Mouse (Mus musculus) layer of hippocampus, adult 9-11 months (tissue): Measurements from ENCODE around the gene Tedc2.

Experiments used
- DNase-seq: peaks from one replicate; pipeline ENCODE4 v3.0.0; 2022

The Tedc2 gene

GRCm38 (mm10) chr17:24220435-24221411 is at the start of gene Tedc2:
TSS of gene Tedc2 (minus strand) at chr17:24220851.
- DNase-seq: peak; percentile 95

DNA sequence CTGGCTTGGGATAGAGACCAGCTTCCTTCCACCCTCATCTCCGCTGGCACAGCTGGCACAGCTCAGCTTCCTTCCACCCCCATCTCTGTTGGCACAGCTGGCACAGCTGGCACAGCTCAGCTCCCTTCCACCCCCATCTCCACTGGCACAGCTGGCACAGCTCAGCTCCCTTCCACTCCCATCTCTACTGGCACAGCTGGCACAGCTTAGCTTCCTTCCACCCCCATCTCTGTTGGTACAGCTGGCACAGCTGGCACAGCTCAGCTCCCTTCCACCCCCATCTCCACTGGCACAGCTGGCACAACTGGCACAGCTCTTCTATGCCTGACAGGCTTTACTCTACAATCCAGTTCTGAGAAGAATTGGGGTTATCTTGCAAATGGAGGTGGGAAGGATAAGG is 46.5 kb upstream of the Tedc2 start:
- no peak for DNase-seq

GRCm38 (mm10) chr17:24264766-24265165 is 44.1 kb upstream of the Tedc2 start:
- no peak for DNase-seq

GRCm38 (mm10) chr17:24260516-24260915 is 39.9 kb upstream of the Tedc2 start:
- DNase-seq: no peak

- no peak for DNase-seq
These were observed 39.1 kb upstream of the Tedc2 start for GRCm38 (mm10) chr17:24259702-24260101.

- DNase-seq: no peak
These were observed 38.3 kb upstream of the Tedc2 start for GRCm38 (mm10) chr17:24258981-24259380.

DNA sequence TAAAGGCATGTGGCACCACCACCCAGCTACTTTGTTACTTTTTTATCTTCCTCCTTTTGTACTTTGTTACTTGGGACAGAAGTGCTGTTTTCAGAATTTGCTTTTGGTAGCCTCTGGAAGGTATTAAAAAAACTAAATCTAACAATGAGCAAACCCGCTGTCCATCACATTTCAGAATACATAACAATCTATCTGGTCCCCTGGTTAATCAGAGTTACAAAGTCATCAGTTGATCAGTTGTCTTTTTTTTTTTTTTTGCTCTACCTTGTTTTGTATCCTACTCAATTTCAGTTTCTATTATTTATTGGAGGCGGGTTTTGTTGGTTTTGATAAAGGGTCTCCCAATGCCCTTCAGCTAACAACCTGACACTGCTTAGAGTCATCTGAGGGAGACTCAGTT is 31.7 kb upstream of the Tedc2 start:
- no peak for DNase-seq

- peak; percentile 98 for DNase-seq
These were observed 30.8 kb upstream of the Tedc2 start, which contains the start of gene Ccnf for GRCm38 (mm10) chr17:24251320-24252069. TSS of gene Ccnf (minus strand) at chr17:24251484.

GRCm38 (mm10) chr17:24250988-24251319 is 30.3 kb upstream of the Tedc2 start:
- no peak for DNase-seq

GRCm38 (mm10) chr17:24248641-24249040 is 28.0 kb upstream of the Tedc2 start:
- no peak for DNase-seq

- DNase-seq: no peak
These were observed 23.4 kb upstream of the Tedc2 start for GRCm38 (mm10) chr17:24244061-24244460.

DNA sequence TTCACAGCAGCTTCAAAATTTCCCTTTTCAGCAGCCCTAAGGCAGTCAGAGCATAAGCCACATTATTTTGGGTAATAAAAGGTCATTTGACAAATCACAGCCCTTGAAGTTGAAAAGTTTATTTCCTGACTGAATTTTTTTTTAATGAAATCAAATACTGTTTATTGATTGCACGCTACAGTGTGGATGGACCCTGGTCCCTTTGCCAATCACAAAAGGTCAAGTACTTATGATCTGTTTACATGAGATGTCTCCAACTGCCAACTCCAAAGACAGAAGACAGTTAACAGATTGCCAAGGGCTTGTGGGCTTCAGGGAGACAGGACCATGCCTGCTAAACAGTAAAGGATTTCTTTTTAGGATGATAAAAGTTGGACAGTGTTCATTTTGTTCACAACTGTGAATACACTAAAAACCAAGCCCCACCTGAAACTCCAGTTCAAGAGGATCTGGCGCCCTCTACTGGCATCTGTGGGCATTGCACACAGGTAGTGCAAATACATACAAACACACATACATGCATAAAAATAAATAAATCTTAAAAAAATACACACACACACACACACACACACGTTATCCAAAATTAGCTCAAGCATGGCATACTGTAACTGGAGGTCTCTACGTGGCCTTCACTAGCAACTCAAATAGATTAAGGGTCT is 22.8 kb upstream of the Tedc2 start:
- no peak for DNase-seq

DNA sequence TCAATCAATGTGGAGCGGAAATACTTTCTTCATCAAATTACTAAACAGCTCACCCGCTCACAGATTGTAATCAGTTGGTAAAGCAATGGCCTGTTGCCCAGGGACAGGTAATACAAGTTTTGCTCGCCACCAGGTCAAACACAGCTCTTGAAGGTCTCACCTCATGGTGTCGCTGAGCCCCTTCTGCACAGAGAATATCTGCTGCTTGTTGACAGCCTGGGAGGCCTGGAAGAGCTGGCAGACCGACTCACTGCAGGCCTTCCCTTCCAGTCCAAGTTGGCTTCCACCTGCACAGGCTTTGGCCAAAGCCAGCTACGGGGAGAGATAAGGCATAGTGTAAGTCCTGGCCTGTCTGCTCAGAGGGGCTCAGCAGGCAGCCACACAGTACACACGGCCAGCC is 16.3 kb upstream of the Tedc2 start:
- no peak for DNase-seq

DNA sequence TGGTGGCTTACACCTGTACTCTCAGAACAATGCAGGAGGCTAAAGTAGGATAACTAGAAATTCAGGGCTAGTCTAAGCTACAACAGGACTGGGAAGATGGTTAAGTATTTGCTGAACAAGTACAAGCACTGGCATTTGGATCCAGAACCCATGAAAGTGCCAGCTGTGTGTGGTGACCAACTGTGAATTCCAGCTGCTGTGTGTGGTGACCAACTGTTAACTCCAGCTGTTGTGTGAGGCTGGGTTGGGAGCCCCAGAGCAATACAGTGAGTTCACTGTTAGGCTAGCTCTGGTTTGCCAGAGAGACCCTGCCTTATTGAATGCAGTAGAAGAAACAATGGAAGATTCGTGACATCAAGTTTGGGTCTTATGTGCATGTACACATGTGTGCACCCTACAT is 15.8 kb upstream of the Tedc2 start:
- DNase-seq: no peak

GRCm38 (mm10) chr17:24227941-24228340 is 7.3 kb upstream of the Tedc2 start:
- no peak for DNase-seq

GRCm38 (mm10) chr17:24226721-24227120 is 6.1 kb upstream of the Tedc2 start:
- DNase-seq: no peak

DNA sequence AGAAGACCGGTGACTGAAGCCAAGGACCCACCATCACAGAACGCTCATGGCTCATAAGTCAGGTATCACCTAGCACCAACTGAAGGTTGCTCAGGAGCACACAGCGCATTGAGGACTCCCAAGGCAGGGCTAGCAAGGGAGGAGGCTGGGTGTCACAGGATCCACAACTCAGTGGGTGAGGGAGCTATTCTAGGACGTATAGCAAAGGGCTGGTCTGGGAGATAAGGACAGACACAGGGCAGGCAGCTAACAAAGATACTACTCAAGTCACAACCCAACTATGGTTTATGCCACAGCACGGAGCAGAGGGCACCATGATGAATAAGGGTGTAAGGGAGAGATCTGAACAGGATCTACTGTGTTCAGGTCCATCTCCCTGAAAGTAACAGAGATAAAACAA is 5.2 kb upstream of the Tedc2 start:
- no peak for DNase-seq

DNA sequence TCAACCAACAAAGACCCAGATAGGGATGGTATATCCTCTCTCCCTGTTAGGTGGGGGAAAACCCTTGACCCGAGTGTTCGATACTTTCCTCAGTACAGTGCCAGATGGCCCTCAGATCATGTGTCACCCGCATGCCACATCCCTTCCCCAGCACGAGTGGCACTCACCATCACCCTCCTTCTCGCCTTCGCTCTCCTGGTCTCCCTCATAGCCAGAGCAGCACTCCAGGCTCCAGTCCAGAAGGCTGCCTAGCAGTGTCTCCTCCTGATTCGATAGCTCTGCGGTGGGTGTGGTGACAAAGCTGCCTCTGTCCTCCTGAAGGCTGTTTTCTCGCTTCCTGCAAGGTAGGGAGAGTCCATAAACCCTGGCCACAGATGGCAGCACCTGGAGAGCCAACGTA is 4.1 kb upstream of the Tedc2 start:
- no peak for DNase-seq

DNA sequence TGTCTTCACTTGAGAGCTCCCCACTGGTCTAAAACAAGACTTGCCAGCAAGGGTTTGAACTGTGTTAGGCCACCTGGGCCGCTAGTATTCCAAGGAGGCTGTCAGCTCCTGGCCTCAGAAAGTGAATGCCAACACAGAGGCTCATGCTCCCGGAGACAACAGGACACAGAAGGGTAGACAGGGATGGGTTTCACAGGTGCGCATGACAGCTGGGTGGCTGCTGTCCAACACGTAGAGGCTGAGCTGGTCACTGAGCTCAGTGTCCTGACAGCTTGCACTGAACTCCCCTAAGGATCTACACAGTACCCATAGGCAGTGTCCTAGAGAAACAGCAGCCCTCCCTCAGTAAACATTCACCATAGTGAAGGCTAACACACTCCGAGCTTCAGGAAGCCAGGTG is 2.9 kb upstream of the Tedc2 start:
- DNase-seq: no peak

GRCm38 (mm10) chr17:24222653-24223052 is 2.0 kb upstream of the Tedc2 start:
- DNase-seq: no peak

DNA sequence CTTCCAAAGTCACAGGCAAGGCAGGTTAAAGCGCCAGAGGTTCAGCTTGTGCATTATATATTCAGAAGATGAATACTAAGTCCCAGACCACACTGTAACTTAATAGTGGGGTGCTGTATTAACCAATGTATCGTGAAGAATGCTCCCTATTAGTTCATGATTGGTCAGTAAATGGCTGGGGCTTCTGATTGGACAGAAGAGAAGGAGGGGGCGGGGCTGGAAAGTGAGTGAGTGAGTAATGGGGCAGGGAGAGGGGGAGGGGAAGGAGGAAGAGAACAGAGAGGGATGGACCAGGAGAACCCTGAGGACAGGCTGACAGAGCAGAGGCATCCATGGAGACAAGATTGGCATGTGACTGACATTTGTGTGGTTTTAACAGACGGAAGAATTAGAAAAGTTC is 3.8 kb downstream of the Tedc2 start:
- no peak for DNase-seq

- no peak for DNase-seq
These were observed 7.5 kb downstream of the Tedc2 start for GRCm38 (mm10) chr17:24213186-24213585.

- no peak for DNase-seq
These were observed 8.1 kb downstream of the Tedc2 start for GRCm38 (mm10) chr17:24212441-24213018.
